Mouse (Mus musculus) thymus, adult 2 months (tissue): ENCODE data around the gene Rfx1. TPM values are rescaled to one million over a fixed set of nuclear protein-coding genes. Genes with fewer than 3 reads are reported as not detected.

Experiments used
- DNase-seq: peaks from one replicate; pipeline ENCODE4 v3.0.0; 2021
- H3K27ac ChIP-seq: fragments of 200-500 bp; 2 replicates; pipeline ENCODE4 v1.5.1; 2012; ENCODE audit warnings: low read length, control low read depth; ENCODE audit not compliant: control insufficient read depth, insufficient read depth
- H3K27me3 ChIP-seq: fragments of 200-500 bp; 2 replicates; pipeline ENCODE4 v1.6.1; 2012; ENCODE audit warnings: mild to moderate bottlenecking, low read length, moderate library complexity, mixed read lengths; ENCODE audit not compliant: control insufficient read depth, insufficient read depth
- H3K36me3 ChIP-seq: fragments of 200-500 bp; 2 replicates; pipeline ENCODE4 v1.6.1; 2012; ENCODE audit warnings: mild to moderate bottlenecking, low read length, moderate library complexity; ENCODE audit not compliant: control insufficient read depth, insufficient read depth
- H3K4me1 ChIP-seq: fragments of 200-500 bp; replicated peaks from 2 replicates; pipeline ENCODE4 v1.6.1; 2012; ENCODE audit warnings: low read length; ENCODE audit not compliant: control insufficient read depth, insufficient read depth
- H3K4me3 ChIP-seq: fragments of 200-500 bp; 2 replicates; pipeline ENCODE4 v1.5.1; 2012; ENCODE audit warnings: mild to moderate bottlenecking, low read length, control low read depth, moderate library complexity; ENCODE audit not compliant: control insufficient read depth, insufficient read depth
- CTCF ChIP-seq: fragments of 200-500 bp; IDR thresholded peaks from 2 replicates; pipeline ENCODE4 v1.5.1; 2012; ENCODE audit warnings: mild to moderate bottlenecking, control low read depth, low read length, moderate library complexity, borderline replicate concordance; ENCODE audit not compliant: control insufficient read depth, poor library complexity, insufficient read depth; ENCODE audit errors: extremely low read depth
- POLR2A ChIP-seq: fragments of 200-500 bp; IDR thresholded peaks from 2 replicates; pipeline ENCODE4 v1.6.1; 2012; ENCODE audit warnings: mild to moderate bottlenecking, low read length, control low read depth, moderate library complexity; ENCODE audit not compliant: control insufficient read depth, poor library complexity, insufficient read depth; ENCODE audit errors: extremely low read depth
- WGBS: fragments of 180-500 bp; shearing (Covaris S2); methylation state at CpG from one replicate; pipeline ENCODE4 v1.1.7; 2018; 5-methylcytosine and 5-hydroxymethylcytosine counted together
- polyA plus RNA-seq: library from polyadenylated mRNA; depleted of rRNA; stranded (reverse); fragments of >200 nt; gene quantifications from 2 replicates; pipeline ENCODE4 v1.2.3, GENCODE M21; 2012; rRNA removed

Gene Rfx1
- polyA plus RNA-seq, 1 experiment: 76.1 TPM

DNA sequence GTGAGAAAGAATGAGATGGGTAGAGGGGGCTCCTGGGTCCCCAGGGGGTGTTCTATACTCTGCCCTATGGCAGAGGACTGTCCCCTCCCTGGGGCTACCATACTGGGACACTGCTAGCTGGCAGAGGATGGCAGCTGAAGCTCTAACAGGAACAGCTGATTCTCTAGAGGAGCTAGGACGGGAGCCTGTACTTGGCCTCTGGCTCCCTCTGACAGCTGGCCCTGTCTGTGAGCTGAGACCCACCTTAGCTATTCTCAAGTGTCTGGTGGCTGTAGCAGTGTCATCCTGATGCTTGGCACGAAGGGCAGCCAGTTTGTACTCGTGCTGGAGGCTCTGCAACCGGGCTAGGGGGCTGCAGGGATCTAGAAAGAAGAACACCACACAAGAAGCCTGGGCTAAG is 74.2 kb downstream of the Rfx1 start:
- Histone ChIP-seq H3K36me3 (peaks cover 50% of the 10 kb centered on the region), H3K4me3 (no peak overlapping the region), H3K27me3 (no peaks in the 10 kb centered on the region), H3K4me1 (no peaks in the 10 kb centered on the region), H3K27ac (no peak overlapping the region)
- 93% methylated on average over 4 of the region's 4 CpGs for WGBS
- DNase-seq: no peak
- TF ChIP-seq POLR2A (no peak), CTCF (no peak)

DNA sequence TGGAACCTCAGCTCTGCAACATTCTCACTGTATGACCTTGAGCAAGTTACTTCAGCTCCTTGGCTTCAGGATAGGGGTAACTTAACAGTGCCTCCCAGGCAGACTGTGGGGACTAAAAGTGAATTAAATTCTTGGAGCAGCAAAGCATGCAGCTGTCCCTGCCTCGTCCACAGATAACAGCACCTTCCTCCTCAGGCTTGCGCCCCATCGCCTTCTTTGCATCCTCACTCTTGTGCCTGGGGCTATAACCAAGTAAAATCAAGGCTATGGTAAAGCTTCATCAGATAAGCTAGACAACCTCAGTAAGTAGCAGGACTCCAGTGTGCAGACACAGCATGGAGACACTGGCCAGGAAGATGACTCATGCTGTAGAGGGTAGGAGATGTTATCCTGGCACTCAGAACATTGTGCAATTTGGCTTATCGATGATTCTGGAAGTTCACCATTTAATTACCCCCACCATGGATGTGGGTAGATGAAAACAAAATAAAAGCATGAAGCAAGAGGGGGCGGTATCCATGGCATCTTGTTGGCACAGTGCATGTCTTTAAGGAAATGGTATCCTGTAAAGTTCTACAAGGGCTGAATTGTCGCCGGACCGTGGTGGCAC is 78.1 kb downstream of the Rfx1 start:
- Histone ChIP-seq H3K4me1 (peaks cover 16% of the 10 kb centered on the region), H3K27me3 (no peaks in the 10 kb centered on the region), H3K27ac (no peak overlapping the region), H3K36me3 (peaks cover 37% of the 10 kb centered on the region), H3K4me3 (no peak overlapping the region)
- TF ChIP-seq CTCF (no peak), POLR2A (no peak)
- no peak for DNase-seq
- 95% methylated on average over 8 of the region's 8 CpGs for WGBS

Other genes starting within 250 kb of the Rfx1 start
- gene Adgrl1, start 166.7 kb upstream of the Rfx1 start, polyA plus RNA-seq: 170 and 184 TPM in 2 replicates
- 0.75 and 1.1 TPM in 2 replicates for gene Gm10644, start 111.6 kb upstream of the Rfx1 start, polyA plus RNA-seq
- 170 and 243 TPM in 2 replicates for gene Asf1b, start 111.3 kb upstream of the Rfx1 start, polyA plus RNA-seq
- gene Prkaca, start 93.8 kb upstream of the Rfx1 start, polyA plus RNA-seq: 57.8 and 59.0 TPM in 2 replicates
- gene Samd1, start 69.2 kb upstream of the Rfx1 start, polyA plus RNA-seq: 153 and 190 TPM in 2 replicates
- gene 1700067K01Rik, start 65.3 kb upstream of the Rfx1 start, polyA plus RNA-seq: 1.1 and 1.2 TPM in 2 replicates
- 0.32 and 0.43 TPM in 2 replicates for gene 2210011C24Rik, start 54.7 kb upstream of the Rfx1 start, polyA plus RNA-seq
- 0.32 and 0.43 TPM in 2 replicates for gene Palm3, start 45.4 kb upstream of the Rfx1 start, polyA plus RNA-seq
- gene Il27ra, start 24.2 kb upstream of the Rfx1 start, polyA plus RNA-seq: 82.6 and 84.0 TPM in 2 replicates
- 7.1 and 9.1 TPM in 2 replicates for gene Rln3, start 21.8 kb upstream of the Rfx1 start, polyA plus RNA-seq
- 0.36 and 0.45 TPM in 2 replicates for gene Gm10643, start 1.7 kb upstream of the Rfx1 start, polyA plus RNA-seq
- 190 and 211 TPM in 2 replicates for gene Dcaf15, start 37.9 kb downstream of the Rfx1 start, polyA plus RNA-seq
- 6.6 and 7.7 TPM in 2 replicates for gene Podnl1, start 59.2 kb downstream of the Rfx1 start, polyA plus RNA-seq
- gene Cc2d1a, start 81.1 kb downstream of the Rfx1 start, polyA plus RNA-seq: 49.8 and 54.6 TPM in 2 replicates
- gene 4930432K21Rik, start 81.2 kb downstream of the Rfx1 start, polyA plus RNA-seq: 1.9 and 2.4 TPM in 2 replicates
- 5.5 and 8.5 TPM in 2 replicates for gene Nanos3, start 118.4 kb downstream of the Rfx1 start, polyA plus RNA-seq
- 53.0 and 59.0 TPM in 2 replicates for gene Zswim4, start 170.2 kb downstream of the Rfx1 start, polyA plus RNA-seq
- 159 and 193 TPM in 2 replicates for gene D8Ertd738e, start 182.9 kb downstream of the Rfx1 start, polyA plus RNA-seq
- 89.6 and 107 TPM in 2 replicates for gene Mri1, start 190.5 kb downstream of the Rfx1 start, polyA plus RNA-seq
- gene Ccdc130, start 203.5 kb downstream of the Rfx1 start, polyA plus RNA-seq: 63.1 and 65.3 TPM in 2 replicates